Mouse (Mus musculus) myocyte (in vitro differentiated cells): ENCODE data around the gene Irf3. TPM values are rescaled to one million over a fixed set of nuclear protein-coding genes. Genes with fewer than 3 reads are reported as not detected.

ENCODE experiments used
- H3K27me3 ChIP-seq: one replicate; pipeline ENCODE4 v1.6.1; 2011; ENCODE audit not compliant: control insufficient read depth, insufficient read depth, insufficient read length
- H3K36me3 ChIP-seq: one replicate; pipeline ENCODE4 v1.6.1; 2011; ENCODE audit not compliant: control insufficient read depth, insufficient read depth
- H3K4me2 ChIP-seq: one replicate; pipeline ENCODE4 v1.6.1; 2011; ENCODE audit warnings: low read depth, control low read depth
- H3K4me3 ChIP-seq: one replicate; pipeline ENCODE4 v1.5.1; 2011; ENCODE audit warnings: mild to moderate bottlenecking, control low read depth, moderate library complexity
- H3K79me2 ChIP-seq: one replicate; pipeline ENCODE4 v1.6.1; 2011; ENCODE audit not compliant: control insufficient read depth, insufficient read depth
- H3ac ChIP-seq: one replicate; pipeline ENCODE4 v1.6.1; 2011; ENCODE audit not compliant: control insufficient read depth, insufficient read length
- CEBPB ChIP-seq: IDR thresholded peaks from 2 replicates; pipeline ENCODE4 v1.6.1; 2011; ENCODE audit warnings: mild to moderate bottlenecking, moderate library complexity; ENCODE audit not compliant: poor library complexity, insufficient read depth, severe bottlenecking
- E2F4 ChIP-seq: IDR thresholded peaks from one replicate; pipeline ENCODE4 v1.6.1; 2011; ENCODE audit warnings: mild to moderate bottlenecking, control low read depth, moderate library complexity; ENCODE audit not compliant: insufficient read depth
- MAX ChIP-seq: IDR thresholded peaks from one replicate; pipeline ENCODE4 v1.6.1; 2011; ENCODE audit warnings: low read depth, mild to moderate bottlenecking, control low read depth
- MYOD1 ChIP-seq, 3 experiments: IDR thresholded peaks; one replicate each; pipeline ENCODE4 v1.6.1; 2011; ENCODE audit warnings: control low read depth in 2 of 3, low read depth in 2 of 3, mild to moderate bottlenecking in 2 of 3, moderate library complexity in 1 of 3; ENCODE audit not compliant: insufficient read length in 2 of 3, control insufficient read depth in 1 of 3
- MYOG ChIP-seq, 3 experiments: IDR thresholded peaks; one replicate each; pipeline ENCODE4 v1.6.1; 2011; ENCODE audit warnings: control low read depth in 2 of 3, low read depth in 2 of 3, mild to moderate bottlenecking in 2 of 3; ENCODE audit not compliant: insufficient read length in 2 of 3, control insufficient read depth in 1 of 3, insufficient read depth in 1 of 3
- POLR2A ChIP-seq: IDR thresholded peaks from one replicate; pipeline ENCODE4 v1.6.1; 2011; ENCODE audit warnings: low read depth, mild to moderate bottlenecking, control low read depth, moderate library complexity; ENCODE audit not compliant: insufficient read length
- POLR2AphosphoS2 ChIP-seq: IDR thresholded peaks from one replicate; pipeline ENCODE4 v1.6.1; 2011; ENCODE audit warnings: low read depth, control low read depth; ENCODE audit not compliant: insufficient read length
- REST ChIP-seq: IDR thresholded peaks from one replicate; pipeline ENCODE4 v1.6.1; 2011; ENCODE audit warnings: mild to moderate bottlenecking, control low read depth, moderate library complexity; ENCODE audit not compliant: insufficient read depth, insufficient read length
- SRF ChIP-seq: IDR thresholded peaks from one replicate; pipeline ENCODE4 v1.6.1; 2011; ENCODE audit warnings: low read depth; ENCODE audit not compliant: control insufficient read depth, insufficient read length
- TCF12 ChIP-seq: IDR thresholded peaks from one replicate; pipeline ENCODE4 v1.6.1; 2011; ENCODE audit warnings: mild to moderate bottlenecking, control low read depth; ENCODE audit not compliant: poor library complexity, insufficient read depth, severe bottlenecking
- TCF3 ChIP-seq: IDR thresholded peaks from one replicate; pipeline ENCODE4 v1.6.1; 2011; ENCODE audit warnings: low read depth, control low read depth; ENCODE audit not compliant: insufficient read length
- USF1 ChIP-seq: IDR thresholded peaks from one replicate; pipeline ENCODE4 v1.6.1; 2011; ENCODE audit warnings: low read depth, mild to moderate bottlenecking, control low read depth, moderate library complexity
- polyA plus RNA-seq: library from polyadenylated mRNA; unstranded; fragments of >200 nt; fragmentation: generic; extraction: Trizol; gene quantifications from one replicate; pipeline ENCODE4 v1.2.1, GENCODE M21; 2012; ENCODE audit warnings: missing spikeins

Gene Irf3
- polyA plus RNA-seq, 1 experiment, result 45.1 TPM

- Histone ChIP-seq H3K27me3 (no peaks in the 10 kb centered on the region), H3ac (no peak overlapping the region), H3K36me3 (peaks cover 16% of the 10 kb centered on the region), H3K4me3 (no peak overlapping the region), H3K4me2 (no peak overlapping the region), H3K79me2 (peaks cover 4% of the 10 kb centered on the region)
- no peak for TF ChIP-seq MYOD1 (IDR thresholded peaks at IDR 0.05; ENCODE audit: control insufficient read depth in 1 of 3, insufficient read length in 2 of 3, low read depth in 2 of 3)
- no peak for TF ChIP-seq E2F4
- TF ChIP-seq REST, result no peak
- TF ChIP-seq CEBPB, result no peak
- TF ChIP-seq SRF, result no peak
- TF ChIP-seq MAX, result no peak
- TF ChIP-seq POLR2AphosphoS2, result no peak
- TF ChIP-seq TCF3, result no peak
These were observed 40.4 kb downstream of the Irf3 start for GRCm38 (mm10) chr7:45037720-45038361.

- Histone ChIP-seq H3ac (no peak overlapping the region), H3K36me3 (peaks cover 16% of the 10 kb centered on the region), H3K4me2 (no peak overlapping the region), H3K27me3 (no peaks in the 10 kb centered on the region), H3K4me3 (no peak overlapping the region), H3K79me2 (peaks cover 4% of the 10 kb centered on the region)
- TF ChIP-seq E2F4 (no peak), MYOD1 (IDR thresholded peaks at IDR 0.05; ENCODE audit: control insufficient read depth in 1 of 3, insufficient read length in 2 of 3, low read depth in 2 of 3) (no peak), USF1 (no peak), TCF3 (no peak), CEBPB (no peak), MAX (no peak), REST (no peak), POLR2AphosphoS2 (no peak), MYOG (IDR thresholded peaks at IDR 0.05; ENCODE audit: control insufficient read depth in 1 of 3, insufficient read depth in 1 of 3, insufficient read length in 2 of 3, low read depth in 2 of 3) (no peak), SRF (no peak), TCF12 (no peak), POLR2A (no peak)
These were observed 41.0 kb downstream of the Irf3 start for GRCm38 (mm10) chr7:45038411-45038810.

GRCm38 (mm10) chr7:45040851-45041250 lies 43.4 kb downstream of the Irf3 start:
- TF ChIP-seq MYOG (IDR thresholded peaks at IDR 0.05; ENCODE audit: control insufficient read depth in 1 of 3, insufficient read depth in 1 of 3, insufficient read length in 2 of 3, low read depth in 2 of 3), result peak in 1 of 3 experiments; percentile 72
- TF ChIP-seq MAX, result no peak
- peak in 1 of 3 experiments; percentile 32 for TF ChIP-seq MYOD1 (IDR thresholded peaks at IDR 0.05; ENCODE audit: control insufficient read depth in 1 of 3, insufficient read length in 2 of 3, low read depth in 2 of 3)
- no peak for TF ChIP-seq TCF3
- no peak for TF ChIP-seq POLR2AphosphoS2
- no peak for TF ChIP-seq E2F4
- TF ChIP-seq POLR2A, result no peak
- TF ChIP-seq SRF, result no peak
- Histone ChIP-seq H3K79me2 (peaks cover 4% of the 10 kb centered on the region), H3K4me3 (no peak overlapping the region), H3K4me2 (no peak overlapping the region), H3K27me3 (no peaks in the 10 kb centered on the region), H3ac (no peak overlapping the region), H3K36me3 (peaks cover 23% of the 10 kb centered on the region)

GRCm38 (mm10) chr7:45043307-45043706 lies 45.9 kb downstream of the Irf3 start:
- H3K27me3 ChIP-seq, result no peaks in the 10 kb centered on the region
- no peak overlapping the region for H3ac ChIP-seq
- H3K4me3 ChIP-seq, result no peak overlapping the region
- no peak overlapping the region for H3K4me2 ChIP-seq
- no peak for TF ChIP-seq MYOD1 (IDR thresholded peaks at IDR 0.05; ENCODE audit: control insufficient read depth in 1 of 3, insufficient read length in 2 of 3, low read depth in 2 of 3)
- TF ChIP-seq MAX, result no peak
- TF ChIP-seq POLR2A, result no peak
- TF ChIP-seq E2F4, result no peak
- TF ChIP-seq REST, result no peak
- TF ChIP-seq USF1, result no peak
- peaks cover 14% of the 10 kb centered on the region for H3K36me3 ChIP-seq
- peaks cover 4% of the 10 kb centered on the region for H3K79me2 ChIP-seq

- no peak overlapping the region for H3K4me3 ChIP-seq
- H3ac ChIP-seq, result no peak overlapping the region
- H3K27me3 ChIP-seq, result no peaks in the 10 kb centered on the region
- no peak for TF ChIP-seq POLR2AphosphoS2
- no peak for TF ChIP-seq CEBPB
- TF ChIP-seq TCF3, result no peak
- no peak for TF ChIP-seq USF1
- TF ChIP-seq MYOD1 (IDR thresholded peaks at IDR 0.05; ENCODE audit: control insufficient read depth in 1 of 3, insufficient read length in 2 of 3, low read depth in 2 of 3), result no peak
- TF ChIP-seq POLR2A, result no peak
- no peak for TF ChIP-seq MYOG (IDR thresholded peaks at IDR 0.05; ENCODE audit: control insufficient read depth in 1 of 3, insufficient read depth in 1 of 3, insufficient read length in 2 of 3, low read depth in 2 of 3)
- no peak for TF ChIP-seq REST
- TF ChIP-seq SRF, result no peak
- TF ChIP-seq E2F4, result no peak
- TF ChIP-seq MAX, result no peak
- no peak for TF ChIP-seq TCF12
- peaks cover 14% of the 10 kb centered on the region for H3K36me3 ChIP-seq
- no peak overlapping the region for H3K4me2 ChIP-seq
- H3K79me2 ChIP-seq, result no peaks in the 10 kb centered on the region
These were observed 48.3 kb downstream of the Irf3 start for GRCm38 (mm10) chr7:45045741-45046140.
